Comparison of ENCODE assay signal across 27 mouse cellular contexts in genomic region chr19:30232691-30233090, GRCm38 (mm10). TPM values are rescaled to one million over a fixed set of nuclear protein-coding genes. Genes with fewer than 3 reads are reported as not detected.
"Had no signal": no experiment of that assay in that cellular context is flagged by ENCODE, and none has a peak within 500 bp of the region (broad histone marks: within the 10 kb centered on the region; RNA-seq: fewer than 3 reads in every experiment).

Gene Mbl2 (plus strand): TSS chr19:30232942.

- H3K4me3 ChIP-seq: limb, embryonic 12.5 days; limb, embryonic 15.5 days; lung, embryonic 15.5 days; megakaryocyte, embryonic 14.5 days; midbrain, embryonic 10.5 days; midbrain, embryonic 13.5 days had no signal

- H3K4me2 ChIP-seq: limb, embryonic 12.5 days; limb, embryonic 15.5 days; lung, embryonic 15.5 days; midbrain, embryonic 13.5 days had no signal

- H3K36me3 ChIP-seq: limb, embryonic 12.5 days; limb, embryonic 15.5 days; lung, embryonic 15.5 days; midbrain, embryonic 10.5 days; midbrain, embryonic 13.5 days had no signal

- H3K9me3 ChIP-seq: limb, embryonic 12.5 days; limb, embryonic 15.5 days; lung, embryonic 15.5 days; megakaryocyte, embryonic 14.5 days; midbrain, embryonic 10.5 days; midbrain, embryonic 13.5 days had no signal

- H3K27ac ChIP-seq: limb, embryonic 12.5 days; limb, embryonic 15.5 days; liver, embryonic 14.5 days; lung, embryonic 15.5 days; midbrain, embryonic 10.5 days; midbrain, embryonic 13.5 days had no signal

- H3K27me3 ChIP-seq: limb, embryonic 12.5 days; limb, embryonic 15.5 days; lung, embryonic 15.5 days; midbrain, embryonic 13.5 days had no signal

- H3K9ac ChIP-seq: limb, embryonic 12.5 days; limb, embryonic 15.5 days; liver, embryonic 14.5 days; lung, embryonic 15.5 days; midbrain, embryonic 13.5 days had no signal

- ATAC-seq: midbrain, embryonic 13.5 days; midbrain, embryonic 16.5 days had no signal

- DNase-seq: kidney, adult 11 months; kidney, postnatal 14 days; kidney, postnatal 4 days; left cerebral cortex, postnatal 4 days; lung, adult 18-20 months; lung, postnatal 10 days; lung, postnatal 36 days; thymus, adult 18-20 months; thymus, postnatal 36 days had no signal

- H3K4me1 ChIP-seq: limb, embryonic 12.5 days; limb, embryonic 15.5 days; lung, embryonic 15.5 days; megakaryocyte, embryonic 14.5 days; midbrain, embryonic 10.5 days; midbrain, embryonic 13.5 days had no signal

RNA-seq across cellular contexts. Expression of gene Mbl2, which starts in this region (rescaled TPM):
- total RNA-seq: layer of hippocampus, adult 18-20 months; layer of hippocampus, postnatal 14 days; left cerebral cortex, adult 8-10 months; left cerebral cortex, postnatal 14 days; left cerebral cortex, postnatal 4 days had no signal
- polyA plus RNA-seq: kidney, embryonic 16.5 days; limb, embryonic 12.5 days; limb, embryonic 15.5 days; lung, embryonic 15.5 days; midbrain, embryonic 10.5 days; midbrain, embryonic 13.5 days; neural tube, embryonic 11.5 days; neural tube, embryonic 14.5 days; spleen, adult 2 months; stomach, embryonic 16.5 days; testis, adult 2 months had no signal
